Mouse (Mus musculus) right cerebral cortex, postnatal 10 days (tissue): ENCODE results near the gene Nudt22.
"Not testable (repeated sequence)": the region's sequence is repeated elsewhere in the genome, so short reads cannot be mapped to it uniquely, and the experiment has no call there.

Experiments used
- DNase-seq, 2 experiments: peaks; one replicate each; pipeline ENCODE4 v3.0.0; 2021; ENCODE audit warnings: low spot score in 2 of 2

Gene Nudt22

DNA sequence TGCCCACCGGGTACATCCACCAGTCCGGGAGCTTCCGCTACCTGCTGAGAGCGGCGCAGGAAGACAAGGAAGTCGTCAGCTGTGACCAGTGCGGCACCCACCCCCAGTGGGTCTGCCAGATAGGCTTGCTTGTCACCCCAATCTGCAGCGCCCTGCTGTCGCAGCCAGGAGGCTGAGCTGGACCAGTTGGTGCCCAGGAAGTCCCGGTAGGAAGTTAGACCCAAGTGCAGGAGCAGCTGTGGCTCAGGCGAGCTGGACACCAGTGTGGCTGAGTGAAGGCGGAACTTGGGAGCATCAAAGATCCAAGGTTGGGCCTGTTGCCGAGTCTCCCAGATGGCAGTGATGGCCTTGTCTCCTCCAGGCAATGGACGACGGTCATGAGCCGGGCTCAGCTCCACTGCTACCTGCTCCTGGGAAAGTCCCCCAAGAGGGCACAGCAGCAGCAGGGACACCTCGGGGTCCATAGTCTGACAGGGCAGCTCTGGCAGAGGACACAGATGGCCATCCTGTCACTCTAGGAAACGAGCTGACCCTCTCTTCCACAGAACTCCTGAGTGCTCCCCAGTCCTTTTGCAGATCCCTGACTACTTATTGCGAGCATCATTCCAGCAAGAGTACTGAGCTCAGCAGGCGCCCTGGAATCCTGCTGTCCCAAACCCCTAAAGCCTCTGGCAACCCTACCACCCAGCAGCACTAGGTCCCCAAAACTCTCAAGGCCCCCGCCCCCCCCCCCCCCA lies 494 bp downstream of the Nudt22 start:
- DNase-seq: no peak

DNA sequence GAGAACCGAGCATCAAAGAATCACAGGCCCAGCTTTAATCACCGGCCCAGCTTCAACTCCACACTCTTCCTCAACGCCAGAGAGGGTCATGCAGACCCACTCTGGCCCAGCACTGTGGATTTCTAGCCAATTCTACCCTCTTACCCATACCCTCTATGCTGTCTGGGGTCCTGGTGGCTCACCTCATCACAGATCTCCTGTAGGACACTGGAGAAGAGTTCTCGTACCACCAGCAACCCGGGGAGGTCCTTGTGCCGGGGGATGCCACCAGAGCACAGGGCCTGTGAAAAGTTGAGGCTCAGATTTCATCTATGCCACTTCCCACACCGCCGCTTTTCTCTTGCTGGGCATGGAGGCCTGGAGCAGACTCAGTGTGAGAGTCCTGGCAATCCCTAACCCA lies 1.4 kb downstream of the Nudt22 start:
- peak in 1 of 2 experiments; percentile 24 for DNase-seq

DNA sequence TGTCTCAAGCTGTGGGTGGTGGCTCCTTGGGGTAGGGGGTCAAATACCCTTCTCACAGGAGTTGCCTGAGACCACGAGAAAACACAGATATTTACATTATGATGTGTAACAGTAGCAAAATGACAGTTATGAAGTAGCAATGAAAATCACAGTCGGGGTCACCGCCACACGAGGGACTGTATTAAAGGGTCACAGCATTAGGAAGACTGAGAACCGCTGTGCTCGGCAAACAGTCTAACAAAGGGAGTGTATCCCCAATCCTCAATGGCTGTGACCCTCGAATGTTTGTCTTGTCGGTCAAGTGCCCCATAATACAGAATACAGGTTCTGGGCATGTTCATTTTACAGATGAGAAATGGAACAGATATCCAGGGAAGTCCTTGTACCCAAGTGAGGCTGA lies 1.9 kb downstream of the Nudt22 start:
- DNase-seq: peak in 1 of 2 experiments; percentile 24

DNA sequence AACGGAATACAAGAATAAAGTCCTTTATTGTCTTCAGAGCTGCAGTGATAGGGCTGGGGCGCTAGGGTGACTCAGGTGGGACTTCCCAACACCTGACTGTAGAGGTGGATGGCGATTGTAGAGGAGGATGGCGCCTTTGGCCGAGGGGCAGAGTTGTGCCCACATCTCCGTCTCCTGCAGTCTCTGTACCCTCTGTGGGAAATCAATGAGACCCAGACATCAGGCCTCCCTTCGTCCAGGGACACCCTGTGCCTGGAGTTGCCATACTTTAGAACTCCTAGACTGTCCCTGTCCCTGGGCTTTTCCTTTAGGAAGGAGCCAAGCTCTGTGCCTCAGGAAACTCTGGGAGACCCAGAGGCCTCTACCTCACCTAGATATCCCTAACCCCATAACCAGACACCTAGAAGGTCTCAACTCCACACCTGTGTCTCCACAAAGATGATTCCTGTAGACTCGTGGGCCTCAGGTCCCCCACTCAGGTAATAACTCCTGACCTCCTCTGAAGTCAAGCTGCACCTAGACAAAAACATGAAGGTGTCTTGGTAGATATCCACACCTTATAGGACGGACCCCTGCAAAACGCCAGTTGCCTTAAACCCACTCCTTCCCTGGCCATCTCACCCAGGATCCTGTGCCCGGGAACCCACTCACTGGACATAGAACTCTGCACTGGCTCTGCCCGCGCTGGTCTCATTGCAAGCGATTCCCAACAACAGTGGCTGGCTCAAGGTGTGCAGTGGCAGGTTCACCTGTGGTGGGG lies 2.7 kb downstream of the Nudt22 start:
- DNase-seq: peak in 1 of 2 experiments; percentile 31

DNA sequence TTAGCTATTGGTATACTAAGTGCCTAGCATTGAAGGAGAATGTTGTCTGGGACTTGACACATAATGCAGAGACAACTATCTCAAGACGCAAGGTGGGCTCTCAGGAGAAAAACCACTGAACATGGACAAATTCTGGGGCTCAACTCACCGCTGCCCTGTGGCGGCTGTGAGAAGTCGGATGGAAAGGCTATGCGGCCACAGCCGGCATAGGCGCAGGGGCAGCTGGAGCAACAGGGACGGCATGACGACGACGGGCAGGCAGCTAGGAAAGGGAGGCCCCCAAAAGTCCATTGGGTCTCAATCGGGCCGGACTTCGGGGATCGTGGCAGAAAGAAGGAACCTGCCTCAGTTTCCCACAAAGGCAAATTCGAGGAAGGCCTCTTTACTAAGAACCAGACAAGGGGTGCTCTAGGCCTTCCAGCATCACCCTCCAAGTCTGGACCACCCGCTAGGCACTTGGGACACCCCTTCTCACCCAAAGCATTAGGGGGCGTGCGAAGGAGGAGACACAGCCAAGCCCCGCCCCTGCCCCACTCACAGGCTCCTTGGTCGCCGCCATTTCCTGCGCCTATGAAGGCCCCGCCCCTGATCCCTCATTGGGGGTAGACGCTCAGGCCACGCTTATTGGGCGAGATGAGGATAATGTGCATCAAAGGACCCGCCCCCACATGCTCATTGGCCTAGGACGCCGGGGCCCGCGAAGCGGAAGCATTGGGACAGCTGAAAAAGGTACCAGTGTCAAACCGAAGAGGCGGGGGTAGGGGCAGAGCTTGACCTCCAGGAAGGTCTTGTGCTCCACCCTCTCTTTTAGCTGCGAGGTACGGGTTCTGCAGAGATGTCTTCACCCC lies 3.7 kb downstream of the Nudt22 start, which contains the start of gene Dnajc4:
Gene Dnajc4 (minus strand): TSS at position 562 of the 848 bp plus-strand sequence.
- DNase-seq: peak; percentile 98

DNA sequence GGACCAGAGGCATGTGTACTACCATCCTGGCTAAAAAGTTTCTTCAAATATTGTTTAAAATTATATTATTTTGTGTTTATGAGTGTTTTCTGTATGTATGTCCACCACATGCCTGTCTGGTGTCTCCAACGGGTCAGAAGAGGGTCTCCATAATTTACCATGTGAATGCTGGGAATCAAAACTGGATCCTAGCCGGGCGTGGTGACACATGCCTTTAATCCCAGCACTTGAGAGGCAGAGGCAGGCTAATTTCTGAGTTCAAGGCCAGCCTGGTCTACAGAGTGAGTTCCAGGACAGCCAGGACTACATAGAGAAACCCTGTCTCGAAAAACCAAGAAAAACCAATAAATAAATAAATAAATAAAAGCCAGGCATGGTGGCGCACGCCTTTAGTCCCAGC lies 4.8 kb downstream of the Nudt22 start:
- not testable (repeated sequence) for DNase-seq

DNA sequence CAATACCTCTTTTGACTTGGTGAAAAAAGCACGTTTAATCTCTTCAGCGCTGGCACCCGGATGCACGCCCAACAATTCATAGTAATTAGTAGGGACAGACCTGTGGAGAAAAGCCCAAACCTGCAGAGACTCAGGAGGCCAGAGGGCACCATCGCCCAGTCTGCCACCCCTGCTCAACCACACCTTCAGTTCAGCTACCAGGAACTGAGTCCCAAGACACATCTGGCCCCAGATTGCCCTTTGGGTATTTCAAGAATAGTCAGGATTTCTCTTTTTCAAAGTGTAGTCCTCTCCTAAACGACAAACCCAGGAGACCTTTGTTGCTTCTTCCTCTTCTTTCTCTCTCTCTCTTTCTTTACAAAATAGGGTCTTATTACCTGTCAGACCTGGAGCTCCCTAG lies 5.2 kb downstream of the Nudt22 start:
- no peak for DNase-seq

DNA sequence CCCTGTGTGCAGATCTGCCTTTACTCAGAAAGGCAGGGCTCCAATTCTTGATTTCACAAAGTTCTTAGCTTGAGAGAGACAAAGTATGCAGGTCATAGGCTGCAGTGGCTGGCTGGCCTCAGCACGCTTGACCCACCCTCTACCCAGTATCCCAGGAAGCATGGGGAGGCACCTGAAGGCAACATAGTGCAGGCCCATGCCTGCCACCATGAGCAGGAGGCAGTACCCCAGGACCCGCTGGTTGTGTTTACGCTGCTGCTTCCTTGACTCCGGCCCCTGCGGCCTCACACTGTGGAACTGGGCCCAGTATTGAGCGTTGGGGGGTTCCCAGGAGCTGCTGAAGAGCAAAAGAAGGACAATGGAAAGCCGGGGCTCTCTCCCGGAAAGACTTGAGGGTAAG lies 6.7 kb downstream of the Nudt22 start:
- DNase-seq: peak in 1 of 2 experiments; percentile 33

DNA sequence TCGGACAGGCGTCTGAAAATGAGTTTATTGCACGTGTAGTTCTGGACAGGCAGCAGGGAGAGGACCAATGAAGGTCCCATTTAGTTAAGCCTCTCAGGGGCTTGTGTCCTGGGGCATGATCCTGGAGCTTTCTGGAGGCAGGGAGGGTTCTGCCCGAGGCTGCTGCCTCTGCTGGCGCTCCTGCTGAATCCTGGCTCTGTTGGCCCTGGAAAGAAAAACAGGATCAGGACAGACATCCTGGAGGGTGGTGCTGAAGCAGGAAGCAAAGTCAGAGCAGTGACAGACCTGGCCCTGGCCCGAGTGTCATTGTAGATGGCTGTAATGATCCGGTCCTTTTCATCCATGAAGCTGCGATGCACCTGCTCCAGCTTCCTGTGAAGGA lies 8.0 kb downstream of the Nudt22 start:
- no peak for DNase-seq

DNA sequence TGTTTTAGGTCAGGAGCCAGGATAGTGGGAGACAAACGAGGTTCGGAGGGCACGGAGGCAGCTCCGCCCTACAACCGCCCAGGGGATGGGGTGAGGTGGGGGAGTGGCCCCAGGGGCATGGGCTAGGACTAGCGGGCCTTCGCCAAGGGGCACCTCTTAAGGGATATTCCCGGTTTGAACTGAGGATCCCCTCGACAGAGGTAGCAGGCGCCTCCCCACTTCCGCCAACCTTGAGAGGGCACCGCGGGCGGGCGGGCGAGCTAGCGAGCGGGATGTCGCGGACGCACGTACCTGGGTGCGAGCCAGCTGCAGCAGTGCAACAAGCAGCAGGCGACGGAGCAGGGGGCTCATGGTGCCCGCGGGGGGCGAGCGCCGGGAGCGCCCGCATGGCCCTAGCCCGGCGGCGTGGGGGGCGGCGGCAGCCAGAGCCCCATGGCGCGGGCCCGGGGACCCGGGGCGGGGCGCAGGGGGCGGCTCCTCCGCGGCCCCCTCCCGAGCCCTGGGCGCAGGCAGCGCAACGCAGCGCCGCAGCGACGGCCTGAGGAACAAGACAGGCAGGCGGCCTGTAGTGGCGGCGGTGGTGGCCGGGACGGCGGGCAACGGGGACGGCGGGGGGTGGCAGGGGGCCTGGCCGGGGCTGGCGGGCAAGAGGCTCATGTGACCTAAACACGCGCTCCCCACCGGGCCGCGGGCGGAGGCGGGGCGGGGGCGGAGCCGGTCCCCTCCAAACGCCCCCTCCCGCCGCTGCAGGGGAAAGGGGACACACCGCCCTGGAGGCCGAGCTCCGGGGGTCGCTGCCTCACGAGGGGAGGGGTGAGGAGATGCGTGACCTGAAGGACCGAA lies 8.6 kb downstream of the Nudt22 start, which contains the start of gene Vegfb:
Gene Vegfb (minus strand): TSS at position 591 of the 843 bp plus-strand sequence.
- DNase-seq: peak in 1 of 2 experiments; percentile 74

DNA sequence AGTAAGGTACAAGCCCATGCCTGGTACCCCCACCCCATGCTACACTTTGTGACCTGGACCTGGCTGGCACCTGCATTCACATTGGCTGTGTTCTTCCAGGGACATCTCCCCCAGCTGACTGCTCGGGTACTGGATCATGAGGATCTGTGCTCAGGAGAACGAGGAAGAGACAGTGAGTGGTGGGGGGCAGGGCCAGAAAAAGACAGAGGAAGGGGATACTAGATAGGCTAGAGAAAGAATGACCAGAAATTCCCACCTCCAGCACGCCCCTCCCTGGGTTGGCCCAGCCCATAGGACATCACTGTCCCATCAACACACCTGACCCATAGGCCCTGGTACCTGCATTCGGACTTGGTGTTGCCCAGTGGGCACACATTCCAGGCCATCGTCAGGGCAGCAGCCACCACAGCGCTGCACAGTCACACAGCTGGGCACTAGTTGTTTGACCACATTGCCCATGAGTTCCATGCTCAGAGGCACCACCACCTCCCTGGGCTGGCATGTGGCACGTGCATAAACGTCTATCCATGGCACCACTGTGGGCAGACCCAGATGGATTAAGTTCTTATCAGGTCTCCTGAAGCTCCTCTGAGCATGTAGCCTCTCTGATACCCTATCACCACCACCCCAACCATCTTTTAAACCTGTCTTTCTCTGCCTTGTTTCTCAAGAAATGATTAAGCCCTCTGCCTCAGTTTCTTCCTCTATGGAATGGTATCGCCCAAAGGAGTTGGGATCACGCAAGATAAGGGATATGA lies 9.8 kb downstream of the Nudt22 start:
- DNase-seq: peak in 1 of 2 experiments; percentile 30

DNA sequence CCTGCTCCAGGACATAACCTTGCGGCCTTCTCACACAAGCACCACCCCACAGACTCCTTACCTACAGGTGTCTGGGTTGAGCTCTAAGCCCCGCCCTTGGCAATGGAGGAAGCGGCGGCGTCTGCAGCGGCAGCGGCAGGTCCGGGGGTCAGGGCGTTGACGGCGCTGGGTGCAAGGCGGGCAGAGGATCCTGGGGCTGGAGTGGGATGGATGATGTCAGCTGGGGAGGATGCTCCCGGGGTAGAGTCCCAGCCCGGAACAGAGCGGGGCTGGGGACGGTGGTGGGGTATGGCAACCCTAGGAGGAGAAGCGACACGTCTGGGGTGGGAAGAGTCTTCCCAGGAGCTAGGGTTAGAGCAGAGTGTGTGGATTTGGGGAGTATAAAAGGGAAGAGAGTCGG lies 10.6 kb downstream of the Nudt22 start:
- peak in 1 of 2 experiments; percentile 28 for DNase-seq

DNA sequence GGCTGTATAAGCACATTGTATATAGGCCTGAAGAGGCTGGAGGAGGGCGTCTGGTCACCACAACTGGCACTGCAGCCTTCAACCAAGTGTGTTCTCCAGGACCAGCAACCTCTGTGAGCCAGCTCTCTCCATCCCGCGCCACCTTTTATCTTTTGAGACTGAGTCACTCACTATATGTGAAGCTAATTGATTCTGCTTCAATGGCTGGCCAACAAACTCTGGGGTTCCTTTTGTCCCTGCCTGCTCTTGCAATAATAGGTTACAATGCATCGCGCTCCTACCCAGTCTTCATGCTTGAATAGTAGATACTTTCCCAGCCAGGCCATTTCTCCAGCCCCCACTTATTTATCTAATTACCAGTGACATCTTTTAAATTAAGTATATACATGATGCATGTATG lies 12.3 kb downstream of the Nudt22 start:
- no peak for DNase-seq

DNA sequence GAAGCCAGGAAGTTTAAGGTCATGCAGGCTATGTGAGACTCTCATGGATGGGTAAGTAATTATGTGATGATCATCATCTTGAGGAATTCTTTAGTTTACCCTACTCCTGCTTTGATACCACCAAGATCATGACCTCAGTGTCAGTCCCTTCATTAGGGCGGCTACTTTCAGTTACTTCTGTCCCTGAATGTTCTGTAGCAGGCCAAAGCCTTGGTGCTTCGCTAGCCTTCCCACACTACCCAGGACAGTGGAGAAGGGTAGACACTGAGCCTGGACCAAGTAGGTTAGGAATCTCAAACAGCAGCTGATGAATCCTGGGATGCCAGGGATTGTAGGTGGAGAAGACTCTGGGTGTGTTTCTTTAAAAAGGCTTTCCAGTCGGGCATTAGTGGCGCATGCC lies 14.5 kb downstream of the Nudt22 start:
- DNase-seq: no peak

DNA sequence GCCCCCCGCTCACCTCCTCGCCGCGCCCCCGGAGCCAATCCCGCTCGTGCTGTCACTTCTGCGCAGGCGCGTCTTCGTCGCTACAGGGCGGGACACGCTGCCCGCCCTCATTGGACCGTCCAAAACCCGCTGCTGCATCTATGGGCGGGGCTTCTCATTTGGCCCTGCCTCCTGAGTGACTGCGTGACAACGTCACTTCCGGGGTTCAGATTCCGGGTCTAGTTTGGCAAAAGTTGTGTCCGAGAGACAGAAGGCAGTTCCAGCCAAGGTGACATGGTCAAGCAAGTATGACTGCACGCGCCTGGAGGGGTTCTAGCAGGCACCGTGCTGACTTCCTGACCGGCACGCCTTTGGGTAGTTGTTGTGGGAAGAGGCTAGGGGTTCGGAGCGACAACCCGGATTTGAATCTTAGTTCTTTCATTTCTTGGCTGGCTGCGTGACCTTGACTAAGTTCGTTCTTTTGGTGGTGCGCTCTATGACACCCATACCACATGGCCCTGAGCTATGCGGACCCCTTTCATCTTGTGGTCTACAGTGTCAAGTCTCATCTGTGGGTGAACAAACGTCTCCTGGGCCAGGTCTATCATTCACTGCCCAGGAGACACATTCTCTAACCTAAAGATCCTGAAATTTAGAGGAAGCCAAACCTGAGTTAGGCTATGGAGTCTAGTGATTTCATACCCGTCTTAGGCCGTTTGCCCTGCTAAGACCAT lies 15.4 kb downstream of the Nudt22 start, which contains the start of gene Fkbp2:
Gene Fkbp2 (minus strand): TSS at position 121 of the 713 bp plus-strand sequence.
- peak; percentile 99 for DNase-seq

DNA sequence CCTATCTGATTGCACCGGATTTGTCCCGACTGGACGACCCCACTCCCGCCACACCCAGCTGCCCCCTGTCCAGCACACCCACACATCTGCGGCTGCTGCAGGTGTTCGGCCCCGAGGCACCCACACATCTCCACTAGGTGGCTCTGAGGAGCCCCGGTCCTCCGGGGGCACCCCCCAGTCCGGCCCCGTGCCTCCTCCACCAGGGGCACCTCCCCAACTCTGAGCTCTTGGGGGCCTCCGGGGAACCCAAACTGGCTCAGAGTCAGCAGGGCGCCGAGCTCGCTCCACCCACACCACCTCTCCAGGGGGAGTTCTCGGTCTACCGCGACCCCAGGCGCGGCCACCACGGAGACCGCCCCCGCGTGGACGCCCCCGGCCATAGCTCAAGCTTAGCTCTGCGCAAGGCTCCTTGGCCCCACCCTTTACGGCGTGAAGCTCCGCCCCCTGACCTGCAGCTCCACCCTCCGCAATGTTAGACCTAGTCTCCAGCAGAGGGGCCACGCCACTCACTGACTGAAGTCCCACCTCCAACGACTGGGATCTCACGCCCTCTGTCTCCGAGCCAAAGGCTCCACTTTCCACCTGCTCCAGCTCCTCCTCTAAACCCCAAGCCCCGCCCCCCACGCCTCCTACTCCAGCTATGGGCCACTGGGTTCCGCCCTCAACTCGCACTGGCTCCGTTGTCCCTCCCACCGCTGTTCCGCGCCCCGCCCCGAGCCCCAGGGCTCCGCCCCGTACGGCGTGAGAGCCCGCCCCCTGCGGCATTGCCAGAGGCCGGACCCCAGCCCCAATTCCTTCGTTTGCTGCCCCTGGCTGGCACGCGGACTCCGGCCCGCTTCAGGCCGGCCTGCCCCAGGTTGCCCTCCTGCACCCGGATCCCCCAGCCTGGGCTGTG lies 16.2 kb downstream of the Nudt22 start:
- DNase-seq: peak; percentile 100

DNA sequence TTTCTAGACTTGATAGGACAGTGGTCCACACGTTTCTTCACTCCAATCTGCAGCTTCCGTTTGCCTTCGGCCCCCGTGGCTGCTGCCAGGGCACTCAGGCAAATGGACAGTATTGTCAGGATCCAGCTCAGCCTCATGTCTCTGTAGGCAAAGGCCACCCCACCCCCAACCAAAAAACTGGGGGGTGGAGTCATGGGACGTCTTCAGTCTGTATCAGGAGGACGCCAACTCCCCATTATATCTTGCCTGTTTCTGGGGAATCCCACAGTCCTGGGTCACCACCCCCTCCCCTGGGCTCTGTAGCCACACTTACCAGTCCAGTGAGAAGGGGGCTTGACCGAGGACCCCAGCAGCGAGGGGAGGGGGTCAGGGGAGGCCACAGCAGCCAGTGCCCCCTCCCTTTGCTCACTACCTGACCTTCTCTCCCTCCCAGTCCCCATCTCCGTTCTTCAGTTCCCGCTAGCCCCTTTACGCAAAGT lies 16.9 kb downstream of the Nudt22 start:
- peak; percentile 70 to 81 for DNase-seq

DNA sequence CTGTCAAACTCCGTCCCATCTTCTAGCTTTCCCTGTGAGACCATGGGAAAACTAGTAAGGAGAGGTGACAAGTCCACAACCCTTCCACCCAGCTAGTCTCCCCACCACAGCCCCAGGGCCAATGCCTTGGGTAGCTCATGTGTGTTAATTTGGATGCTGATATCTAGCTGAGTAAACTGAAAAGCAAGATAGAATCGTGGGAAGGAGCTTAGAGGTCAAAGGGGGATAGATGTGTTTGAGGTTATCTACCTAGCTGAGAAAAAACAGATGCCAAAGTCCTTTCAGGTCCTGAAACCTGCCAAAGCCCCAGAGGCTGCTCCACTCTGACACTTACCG lies 17.3 kb downstream of the Nudt22 start:
- no peak for DNase-seq
